Mouse (Mus musculus): ENCODE measurements around the gene Herc1.
"Not testable (repeated sequence)": the region's sequence is repeated elsewhere in the genome, so short reads cannot be mapped to it uniquely, and the experiment has no call there.

Herc1 gene

GRCm38 (mm10) chr9:66349144-66349859 is 948 bp upstream of the Herc1 start:
- no peak for DNase-seq

GRCm38 (mm10) chr9:66350788-66351430 is 659 bp downstream of the Herc1 start:
- DNase-seq: no peak

- DNase-seq: no peak
These were observed 2.5 kb downstream of the Herc1 start for GRCm38 (mm10) chr9:66352704-66353103.

- DNase-seq: no peak
These were observed 8.9 kb downstream of the Herc1 start for GRCm38 (mm10) chr9:66359135-66359534.

GRCm38 (mm10) chr9:66360143-66360690 is 10.0 kb downstream of the Herc1 start:
- no peak for DNase-seq

GRCm38 (mm10) chr9:66368890-66369433 is 18.7 kb downstream of the Herc1 start:
- no peak for DNase-seq

GRCm38 (mm10) chr9:66370334-66370733 is 20.1 kb downstream of the Herc1 start:
- DNase-seq: no peak

- DNase-seq: no peak
These were observed 20.6 kb downstream of the Herc1 start for GRCm38 (mm10) chr9:66370847-66371246.

GRCm38 (mm10) chr9:66373432-66373831 is 23.2 kb downstream of the Herc1 start:
- no peak for DNase-seq

- no peak for DNase-seq
These were observed 24.5 kb downstream of the Herc1 start for GRCm38 (mm10) chr9:66374495-66375478.

- DNase-seq: no peak
These were observed 33.2 kb downstream of the Herc1 start for GRCm38 (mm10) chr9:66383417-66383816.

- DNase-seq: not testable (repeated sequence)
These were observed 40.1 kb downstream of the Herc1 start for GRCm38 (mm10) chr9:66390338-66390737.

- DNase-seq: no peak
These were observed 43.1 kb downstream of the Herc1 start for GRCm38 (mm10) chr9:66393304-66393703.

GRCm38 (mm10) chr9:66423492-66423891 is 73.2 kb downstream of the Herc1 start:
- no peak for DNase-seq

- DNase-seq: no peak
These were observed 89.8 kb downstream of the Herc1 start for GRCm38 (mm10) chr9:66440007-66440406.

GRCm38 (mm10) chr9:66448253-66448652 is 98.0 kb downstream of the Herc1 start:
- peak in 1 of 2 experiments; percentile 3 for DNase-seq

GRCm38 (mm10) chr9:66465087-66465486 is 114.8 kb downstream of the Herc1 start:
- DNase-seq: peak; percentile 28 to 35

- DNase-seq: no peak
These were observed 127.5 kb downstream of the Herc1 start for GRCm38 (mm10) chr9:66477785-66478184.

- no peak for DNase-seq
These were observed 133.2 kb downstream of the Herc1 start for GRCm38 (mm10) chr9:66483429-66483828.

- no peak for DNase-seq
These were observed 138.5 kb downstream of the Herc1 start for GRCm38 (mm10) chr9:66488786-66489185.

- no peak for DNase-seq
These were observed 142.1 kb downstream of the Herc1 start for GRCm38 (mm10) chr9:66492361-66492760.

- DNase-seq: no peak
These were observed 143.7 kb downstream of the Herc1 start for GRCm38 (mm10) chr9:66493992-66494391.

- no peak for DNase-seq
These were observed 151.0 kb downstream of the Herc1 start for GRCm38 (mm10) chr9:66501248-66501647.

Measured in kidney, postnatal 4 days (tissue).